Mouse (Mus musculus) lung, postnatal 0 days (tissue): ENCODE measurements at regions not wholly inside any gene's neighbourhood (a gene's known extent, or its start where the extent isn't known, plus 50 kb on each side); places are given as distances from the start of the nearest gene placed in this dataset.
A peak's percentile ranks its signal among the peaks of the same experiment; 100 is the strongest.

Experiments
- ATAC-seq: fragments of 200-750 bp; cut with Nextera tagmentation; 2 replicates; pipeline ENCODE4 v1.8.0; 2017; ENCODE audit warnings: moderate library complexity
- DNase-seq: peaks from one replicate; pipeline ENCODE4 v3.0.0-alpha.2; 2016; ENCODE audit warnings: low spot score
- H3K27ac ChIP-seq: fragments of 300-500 bp; sonication (generic); 2 replicates; pipeline ENCODE4 v1.5.1; 2014; ENCODE audit warnings: antibody characterized with exemption, mild to moderate bottlenecking, low read length, mixed read lengths
- H3K27me3 ChIP-seq: fragments of 300-500 bp; sonication (generic); replicated peaks from 2 replicates; pipeline ENCODE4 v1.6.1; 2014; ENCODE audit warnings: low read length, mixed read lengths; ENCODE audit not compliant: insufficient read depth
- H3K36me3 ChIP-seq: fragments of 300-500 bp; sonication (generic); 2 replicates; pipeline ENCODE4 v1.6.1; 2014; ENCODE audit warnings: low read length, mixed read lengths; ENCODE audit not compliant: insufficient read depth
- H3K4me1 ChIP-seq: fragments of 300-500 bp; sonication (generic); 2 replicates; pipeline ENCODE4 v1.6.1; 2014; ENCODE audit warnings: antibody characterized with exemption, low read depth, low read length, mixed read lengths; ENCODE audit not compliant: insufficient read depth
- H3K4me2 ChIP-seq: fragments of 300-500 bp; sonication (generic); replicated peaks from 2 replicates; pipeline ENCODE4 v1.6.1; 2014; ENCODE audit warnings: low read depth, mild to moderate bottlenecking, low read length, moderate library complexity, mixed read lengths
- H3K4me3 ChIP-seq: fragments of 300-500 bp; sonication (generic); 2 replicates; pipeline ENCODE4 v1.5.1; 2014; ENCODE audit warnings: low read depth, low read length
- H3K9ac ChIP-seq: fragments of 300-500 bp; sonication (generic); replicated peaks from 2 replicates; pipeline ENCODE4 v1.6.1; 2014; ENCODE audit warnings: low read depth, mild to moderate bottlenecking
- H3K9me3 ChIP-seq: fragments of 300-500 bp; sonication (generic); 2 replicates; pipeline ENCODE4 v1.6.1; 2016; ENCODE audit warnings: low read length, mixed read lengths
- CTCF ChIP-seq: IDR thresholded peaks from 2 replicates; pipeline ENCODE4 v1.5.1; 2016; ENCODE audit warnings: antibody characterized with exemption, mild to moderate bottlenecking
- EP300 ChIP-seq: IDR thresholded peaks from 2 replicates; pipeline ENCODE4 v1.6.1; 2016; ENCODE audit warnings: antibody characterized with exemption, mild to moderate bottlenecking, control low read depth
- WGBS: fragments of 180-500 bp; shearing (Covaris S2); extraction: QIAGEN DNeasy Blood & Tissue Kit; methylation state at CpG from one replicate; pipeline ENCODE4 v1.1.7; 2014; 5-methylcytosine and 5-hydroxymethylcytosine counted together

GRCm38 (mm10) chr2:167844556-167844955, 87.3 kb upstream of the Ptpn1 start:
- Histone ChIP-seq H3K27ac (peak overlapping the region; percentile 80), H3K4me1 (peaks cover 15% of the 10 kb centered on the region), H3K36me3 (no peaks in the 10 kb centered on the region), H3K27me3 (no peaks in the 10 kb centered on the region), H3K4me2 (no peak overlapping the region), H3K4me3 (no peak overlapping the region), H3K9me3 (no peaks in the 10 kb centered on the region), H3K9ac (no peak overlapping the region)
- TF ChIP-seq EP300 (peak; percentile 100), CTCF (no peak)
- WGBS: 32% methylated on average over 7 of the region's 7 CpGs
- ATAC-seq (peak; percentile 79), DNase-seq (peak; percentile 84)

- no peaks in the 10 kb centered on the region for H3K36me3 ChIP-seq
- WGBS: 35% methylated on average over 5 of the region's 5 CpGs
- TF ChIP-seq CTCF: no peak
- TF ChIP-seq EP300: no peak; the same call in 1 of the 2 replicates
- no peak overlapping the region for H3K4me2 ChIP-seq
- H3K9me3 ChIP-seq: no peaks in the 10 kb centered on the region
- no peaks in the 10 kb centered on the region for H3K27me3 ChIP-seq
- H3K4me3 ChIP-seq: no peak overlapping the region
- H3K9ac ChIP-seq: no peak overlapping the region
- DNase-seq (peak; percentile 89), ATAC-seq (peak; percentile 30)
- peaks cover 15% of the 10 kb centered on the region for H3K4me1 ChIP-seq
- peak overlapping the region; percentile 80 for H3K27ac ChIP-seq
Measured at GRCm38 (mm10) chr2:167843921-167844320, 87.9 kb upstream of the Ptpn1 start.

GRCm38 (mm10) chr2:167842993-167843392, 88.9 kb upstream of the Ptpn1 start:
- ATAC-seq (no peak), DNase-seq (no peak)
- Histone ChIP-seq H3K36me3 (no peaks in the 10 kb centered on the region), H3K27me3 (no peaks in the 10 kb centered on the region), H3K9me3 (no peaks in the 10 kb centered on the region), H3K27ac (peak overlapping the region; percentile 80), H3K4me3 (no peak overlapping the region), H3K4me2 (no peak overlapping the region), H3K9ac (no peak overlapping the region), H3K4me1 (peaks cover 17% of the 10 kb centered on the region)
- WGBS: 86% methylated on average over 2 of the region's 2 CpGs
- no peak for TF ChIP-seq EP300
- no peak for TF ChIP-seq CTCF

- H3K9ac ChIP-seq: no peak overlapping the region
- H3K4me3 ChIP-seq: no peak overlapping the region
- no peak overlapping the region for H3K4me2 ChIP-seq
- no peaks in the 10 kb centered on the region for H3K27me3 ChIP-seq
- no peaks in the 10 kb centered on the region for H3K36me3 ChIP-seq
- 70% methylated on average over 1 of the region's 1 CpGs for WGBS
- H3K4me1 ChIP-seq: peaks cover 21% of the 10 kb centered on the region
- TF ChIP-seq EP300 (no peak), CTCF (no peak)
- DNase-seq (no peak), ATAC-seq (no peak)
- peak overlapping the region; percentile 71 for H3K27ac ChIP-seq
- no peaks in the 10 kb centered on the region for H3K9me3 ChIP-seq
Measured at GRCm38 (mm10) chr2:167842473-167842872, 89.4 kb upstream of the Ptpn1 start.

- H3K9ac ChIP-seq: no peak overlapping the region
- H3K27me3 ChIP-seq: no peaks in the 10 kb centered on the region
- 40% methylated on average over 22 of the region's 22 CpGs for WGBS
- H3K9me3 ChIP-seq: no peaks in the 10 kb centered on the region
- H3K27ac ChIP-seq: peak overlapping the region; percentile 71
- no peak overlapping the region for H3K4me3 ChIP-seq
- H3K4me1 ChIP-seq: peaks cover 19% of the 10 kb centered on the region
- H3K4me2 ChIP-seq: no peak overlapping the region
- TF ChIP-seq CTCF (no peak), EP300 (no peak)
- ATAC-seq: no peak
- DNase-seq: peak; percentile 53
- H3K36me3 ChIP-seq: no peaks in the 10 kb centered on the region
Measured at GRCm38 (mm10) chr2:167841339-167842240, 90.3 kb upstream of the Ptpn1 start.

GRCm38 (mm10) chr2:167840344-167840743, 91.5 kb upstream of the Ptpn1 start:
- 66% methylated on average over 9 of the region's 9 CpGs for WGBS
- Histone ChIP-seq H3K4me1 (peaks cover 24% of the 10 kb centered on the region), H3K36me3 (no peaks in the 10 kb centered on the region), H3K4me3 (no peak overlapping the region), H3K4me2 (no peak overlapping the region), H3K27me3 (no peaks in the 10 kb centered on the region), H3K9me3 (no peaks in the 10 kb centered on the region), H3K27ac (peak overlapping the region; percentile 54), H3K9ac (no peak overlapping the region)
- ATAC-seq (no peak), DNase-seq (no peak)
- TF ChIP-seq EP300 (no peak), CTCF (no peak)
